24 mouse cellular contexts compared by ENCODE assay signal in the genomic region with DNA sequence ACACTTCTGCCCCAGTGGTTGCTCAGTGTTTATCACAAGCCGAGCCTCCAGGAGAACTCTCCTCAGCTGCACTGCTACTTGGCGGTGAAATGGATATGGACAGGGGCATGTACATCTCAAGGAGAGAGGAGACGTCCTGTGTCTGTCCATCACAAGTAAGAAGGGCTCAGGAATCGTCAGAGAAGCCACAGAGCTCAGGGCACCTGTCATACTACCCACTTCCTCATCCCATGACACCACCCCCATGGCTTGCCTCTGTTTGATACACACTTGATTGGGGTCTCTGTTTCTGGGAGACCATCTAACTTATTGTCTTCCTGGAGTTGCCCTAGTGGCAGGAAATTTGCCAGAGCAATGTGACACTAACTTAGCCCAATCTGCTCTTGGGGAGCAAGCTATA.
DNase-seq lines count a peak whose midpoint lies in the region; ATAC-seq and TF ChIP-seq lines count a peak whose summit lies in the region.
"Had no signal": no experiment of that assay in that cellular context is flagged by ENCODE, and none has a peak within 500 bp of the region (broad histone marks: within the 10 kb centered on the region; RNA-seq: fewer than 3 reads in every experiment).

No protein-coding gene starts in this region.

- H3K4me2 ChIP-seq in liver, embryonic 11.5 days, result no peak overlapping the region
- H3K4me2 ChIP-seq in liver, embryonic 14.5 days (ENCODE audit: low read depth), result peak overlapping the region; percentile 50
- no peak overlapping the region for H3K4me2 ChIP-seq in hindbrain, embryonic 13.5 days
- H3K4me2 ChIP-seq: embryonic facial prominence, embryonic 12.5 days; embryonic facial prominence, embryonic 15.5 days; heart, embryonic 11.5 days; hindbrain, embryonic 14.5 days had no signal

- TF ChIP-seq EP300 in liver, embryonic 14.5 days (IDR thresholded peaks at IDR 0.05; ENCODE audit: low read depth), result no peak

- TF ChIP-seq CTCF in liver, embryonic 14.5 days (IDR thresholded peaks at IDR 0.05; ENCODE audit: low read depth), result no peak

- H3K36me3 ChIP-seq in liver, embryonic 11.5 days (ENCODE audit: control insufficient read depth, insufficient read depth, low read length), result no peaks in the 10 kb centered on the region
- no peaks in the 10 kb centered on the region for H3K36me3 ChIP-seq in liver, embryonic 14.5 days (replicated peaks; ENCODE audit: control insufficient read depth, insufficient read depth, low read depth)
- H3K36me3 ChIP-seq in limb, embryonic 10.5 days, result no peaks in the 10 kb centered on the region
- H3K36me3 ChIP-seq in hindbrain, embryonic 13.5 days, result no peaks in the 10 kb centered on the region
- H3K36me3 ChIP-seq: embryonic facial prominence, embryonic 12.5 days; embryonic facial prominence, embryonic 15.5 days; hindbrain, embryonic 10.5 days had no signal

- 74% methylated on average over 4 of the region's 4 CpGs for WGBS in liver, embryonic 11.5 days
- 43% methylated on average over 4 of the region's 4 CpGs for WGBS in liver, embryonic 14.5 days (ENCODE audit: insufficient replicate concordance)
- WGBS in limb, embryonic 10.5 days, result 83% methylated on average over 4 of the region's 4 CpGs
- WGBS in hindbrain, embryonic 13.5 days, result 92% methylated on average over 4 of the region's 4 CpGs

- no peak overlapping the region for H3K27ac ChIP-seq in liver, embryonic 11.5 days (ENCODE audit: low read depth, low read length)
- peak overlapping the region; percentile 77 for H3K27ac ChIP-seq in liver, embryonic 14.5 days
- H3K27ac ChIP-seq in limb, embryonic 10.5 days, result no peak overlapping the region
- no peak overlapping the region for H3K27ac ChIP-seq in hindbrain, embryonic 13.5 days
- H3K27ac ChIP-seq: embryonic facial prominence, embryonic 12.5 days; embryonic facial prominence, embryonic 15.5 days; gastrocnemius, adult 2 months; hindbrain, embryonic 10.5 days; hindbrain, embryonic 14.5 days; hindbrain, postnatal 0 days had no signal

- no peaks in the 10 kb centered on the region for H3K27me3 ChIP-seq in liver, embryonic 11.5 days (replicated peaks; ENCODE audit: control insufficient read depth, insufficient read depth, low read length)
- no peaks in the 10 kb centered on the region for H3K27me3 ChIP-seq in liver, embryonic 14.5 days (ENCODE audit: control insufficient read depth, insufficient read depth, low read length)
- H3K27me3 ChIP-seq in limb, embryonic 10.5 days (ENCODE audit: low read depth, poor library complexity, severe bottlenecking), result peaks cover 6% of the 10 kb centered on the region; the same call in 1 of the 2 replicates
- H3K27me3 ChIP-seq in hindbrain, embryonic 13.5 days, result peaks cover 37% of the 10 kb centered on the region
- H3K27me3 ChIP-seq: embryonic facial prominence, embryonic 12.5 days; embryonic facial prominence, embryonic 15.5 days had no signal

- 0 out of 2 replicates have a peak, but pooled peaks have one; percentile 29 for ATAC-seq in liver, embryonic 11.5 days (replicated peaks; ENCODE audit: low FRiP score)
- peak; percentile 45; the same call in 1 of the 2 replicates for ATAC-seq in liver, embryonic 14.5 days (ENCODE audit: insufficient read depth)
- peak; percentile 32 for ATAC-seq in megakaryocyte progenitor cell, adult 5-6 weeks (replicated peaks; ENCODE audit: poor library complexity)
- ATAC-seq in hindbrain, embryonic 13.5 days (ENCODE audit: low FRiP score), result no peak
- ATAC-seq: activated CD4-positive, CD25-positive, alpha-beta regulatory T cell, adult 4 months; forebrain, embryonic 14.5 days; forebrain, postnatal 0 days; hindbrain, postnatal 0 days had no signal

- H3K9me3 ChIP-seq in liver, embryonic 11.5 days (ENCODE audit: control insufficient read depth, low read length), result no peaks in the 10 kb centered on the region
- no peaks in the 10 kb centered on the region for H3K9me3 ChIP-seq in liver, embryonic 14.5 days (ENCODE audit: control insufficient read depth, low read length)
- H3K9me3 ChIP-seq in limb, embryonic 10.5 days (replicated peaks), result no peaks in the 10 kb centered on the region
- H3K9me3 ChIP-seq in hindbrain, embryonic 13.5 days, result no peaks in the 10 kb centered on the region
- H3K9me3 ChIP-seq: embryonic facial prominence, embryonic 12.5 days; embryonic facial prominence, embryonic 15.5 days; hindbrain, embryonic 10.5 days had no signal

- H3K4me3 ChIP-seq in liver, embryonic 11.5 days (ENCODE audit: low read depth, low read length), result no peak overlapping the region
- no peak overlapping the region for H3K4me3 ChIP-seq in liver, embryonic 14.5 days (ENCODE audit: insufficient read depth in 1 of 2, low read depth in 2 of 2, low read length in 2 of 2)
- no peak overlapping the region for H3K4me3 ChIP-seq in limb, embryonic 10.5 days
- H3K4me3 ChIP-seq in hindbrain, embryonic 13.5 days, result no peak overlapping the region
- H3K4me3 ChIP-seq: embryonic facial prominence, embryonic 12.5 days; embryonic facial prominence, embryonic 15.5 days; gastrocnemius, adult 2 months; hindbrain, embryonic 10.5 days had no signal

- H3K9ac ChIP-seq in liver, embryonic 11.5 days (ENCODE audit: low read depth, low read length), result no peak overlapping the region
- no peak overlapping the region for H3K9ac ChIP-seq in liver, embryonic 14.5 days (replicated peaks)
- H3K9ac ChIP-seq in hindbrain, embryonic 13.5 days, result no peak overlapping the region
- H3K9ac ChIP-seq: embryonic facial prominence, embryonic 12.5 days; embryonic facial prominence, embryonic 15.5 days; forebrain, postnatal 0 days; hindbrain, embryonic 14.5 days had no signal

- peaks cover 13% of the 10 kb centered on the region for H3K4me1 ChIP-seq in liver, embryonic 11.5 days (replicated peaks; ENCODE audit: control insufficient read depth, insufficient read depth, low read length)
- peaks cover 30 to 36% of the 10 kb centered on the region in 2 experiments for H3K4me1 ChIP-seq in liver, embryonic 14.5 days (replicated peaks; ENCODE audit: control insufficient read depth in 2 of 2, insufficient read depth in 2 of 2, low read length in 1 of 2)
- H3K4me1 ChIP-seq in limb, embryonic 10.5 days, result peaks cover 16% of the 10 kb centered on the region
- peaks cover 27% of the 10 kb centered on the region for H3K4me1 ChIP-seq in hindbrain, embryonic 13.5 days (replicated peaks)

- peak; percentile 60 for DNase-seq in heart, adult 11 months
- no peak for DNase-seq in heart, adult 18-20 months
- no peak for DNase-seq in liver, embryonic 11.5 days (ENCODE audit: low spot score)
- no peak for DNase-seq in liver, embryonic 14.5 days (ENCODE audit: low read depth in 3 of 3, low spot score in 3 of 3)
- no peak for DNase-seq in thymus, postnatal 4 days
- DNase-seq in limb, embryonic 10.5 days (ENCODE audit: low spot score), result no peak
- DNase-seq: adrenal gland, adult 8-10 months; adrenal gland, postnatal 25 days; cerebellum, adult 11-12 months; cerebellum, adult 8-10 months; cerebellum, postnatal 10 days; forebrain, postnatal 0 days; gastrocnemius, adult 2 months; gastrocnemius, postnatal 14 days had no signal
